Mouse (Mus musculus) liver, embryonic 14.5 days (tissue): ENCODE measurements around the gene Rinl. TPM values are rescaled to one million over a fixed set of nuclear protein-coding genes. Genes with fewer than 3 reads are reported as not detected.

Experiments
- ATAC-seq: fragments of 200-750 bp; cut with Nextera tagmentation; 2 replicates; pipeline ENCODE4 v1.8.0; 2017; ENCODE audit warnings: moderate number of reproducible peaks, mild to moderate bottlenecking, moderate library complexity; ENCODE audit not compliant: insufficient read depth
- DNase-seq, 3 experiments: peaks; one replicate each; pipeline ENCODE4 v3.0.0-alpha.2; 2012 to 2013; ENCODE audit warnings: low read depth in 3 of 3, low spot score in 3 of 3
- H3K27ac ChIP-seq: fragments of 300-500 bp; sonication (generic); 2 replicates; pipeline ENCODE4 v1.5.1; 2014; ENCODE audit warnings: moderate library complexity, mild to moderate bottlenecking, control low read depth, inconsistent platforms
- H3K27me3 ChIP-seq: fragments of 300-500 bp; sonication (generic); 2 replicates; pipeline ENCODE4 v1.6.1; 2014; ENCODE audit warnings: mild to moderate bottlenecking, low read length, moderate library complexity; ENCODE audit not compliant: control insufficient read depth, insufficient read depth
- H3K36me3 ChIP-seq: fragments of 300-500 bp; sonication (generic); replicated peaks from 2 replicates; pipeline ENCODE4 v1.6.1; 2014; ENCODE audit warnings: low read depth; ENCODE audit not compliant: control insufficient read depth, insufficient read depth
- H3K4me1 ChIP-seq, 2 experiments: fragments of 200-500 bp in 1 of 2; fragments of 300-500 bp in 1 of 2; sonication (generic) in 1 of 2; replicated peaks; 2 replicates each; pipeline ENCODE4 v1.6.1; 2012 to 2014; ENCODE audit warnings: antibody characterized with exemption in 1 of 2, inconsistent platforms in 1 of 2, low read length in 1 of 2; ENCODE audit not compliant: control insufficient read depth in 2 of 2, insufficient read depth in 2 of 2
- H3K4me2 ChIP-seq: fragments of 300-500 bp; sonication (generic); 2 replicates; pipeline ENCODE4 v1.6.1; 2014; ENCODE audit warnings: low read depth, mild to moderate bottlenecking, control low read depth, moderate library complexity
- H3K4me3 ChIP-seq, 2 experiments: fragments of 200-500 bp in 1 of 2; fragments of 300-500 bp in 1 of 2; sonication (generic) in 1 of 2; 2 replicates each; pipeline ENCODE4 v1.5.1; 2012 to 2014; ENCODE audit warnings: low read depth in 2 of 2, low read length in 2 of 2, mild to moderate bottlenecking in 2 of 2, control low read depth in 1 of 2, inconsistent platforms in 1 of 2, moderate library complexity in 1 of 2; ENCODE audit not compliant: insufficient read depth in 1 of 2
- H3K9ac ChIP-seq: fragments of 300-500 bp; sonication (generic); replicated peaks from 2 replicates; pipeline ENCODE4 v1.6.1; 2014; ENCODE audit warnings: mild to moderate bottlenecking, control low read depth, moderate library complexity
- H3K9me3 ChIP-seq: fragments of 300-500 bp; sonication (generic); 2 replicates; pipeline ENCODE4 v1.6.1; 2016; ENCODE audit warnings: low read length, mixed read lengths; ENCODE audit not compliant: control insufficient read depth
- CTCF ChIP-seq: IDR thresholded peaks from 2 replicates; pipeline ENCODE4 v1.5.1; 2016; ENCODE audit warnings: antibody characterized with exemption, low read depth, control low read depth
- EP300 ChIP-seq: IDR thresholded peaks from 2 replicates; pipeline ENCODE4 v1.6.1; 2016; ENCODE audit warnings: antibody characterized with exemption, low read depth
- WGBS: fragments of 180-500 bp; shearing (Covaris S2); extraction: QIAGEN DNeasy Blood & Tissue Kit; methylation state at CpG from one replicate; pipeline ENCODE4 v1.1.7; 2014; ENCODE audit not compliant: insufficient replicate concordance; 5-methylcytosine and 5-hydroxymethylcytosine counted together
- polyA plus RNA-seq, 2 experiments: library from polyadenylated mRNA; depleted of rRNA in 1 of 2; stranded (reverse) in 1 of 2; unstranded in 1 of 2; fragments of >200 nt; fragmentation: Nextera tagmentation in 1 of 2; extraction: Ambion mirVana in 1 of 2; gene quantifications; 2 replicates each; pipeline versions ENCODE4 v1.2.1 to v1.2.3; 2012 to 2014

Gene Rinl
- polyA plus RNA-seq (2012; rRNA removed) (4.3 and 4.7 TPM in 2 replicates), polyA plus RNA-seq (2014; fragmentation: Nextera tagmentation; extraction: Ambion mirVana) (4.0 and 4.8 TPM in 2 replicates)

DNA sequence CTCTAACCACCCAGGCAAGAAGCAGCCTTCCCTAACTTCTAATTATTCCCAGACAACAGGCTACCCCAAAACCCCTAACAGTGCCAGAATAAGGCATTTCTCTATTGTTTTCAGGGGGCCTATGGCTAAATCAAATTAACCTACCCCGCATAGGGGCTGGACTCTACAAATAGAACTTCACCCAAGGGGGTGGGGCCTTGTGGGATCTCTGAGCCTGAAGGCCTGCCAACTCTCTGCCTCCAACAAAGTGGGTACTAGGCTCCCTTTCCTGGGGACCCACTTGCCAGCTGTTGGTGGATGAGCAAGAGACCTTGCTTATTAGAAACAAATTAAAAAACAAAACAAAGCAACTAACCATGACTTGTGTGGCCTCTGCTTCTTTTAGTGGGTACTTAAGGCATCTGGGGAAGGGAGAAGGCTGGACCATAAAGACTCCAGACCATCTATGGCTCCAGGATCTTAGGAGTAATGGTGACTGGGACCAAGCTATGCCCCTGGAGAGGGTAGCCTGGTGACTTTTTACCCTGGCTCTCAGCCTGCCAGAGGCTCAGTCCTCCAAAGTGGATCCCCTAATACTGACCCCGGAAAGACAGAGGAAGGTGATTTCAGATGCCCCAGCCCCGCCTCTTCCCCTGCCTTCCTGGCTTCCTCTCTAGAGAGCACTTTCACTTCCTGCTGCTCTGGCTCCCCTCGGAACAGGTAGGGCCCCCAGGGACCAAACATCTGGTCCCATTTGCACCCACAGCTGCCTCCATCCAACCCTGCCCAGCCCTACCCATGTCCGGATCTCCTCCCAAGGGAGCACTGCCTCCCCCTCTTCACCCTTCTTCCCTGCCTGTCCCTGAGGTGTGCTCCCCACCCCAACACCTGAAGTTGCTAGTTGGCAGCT, at the start of gene Rinl:
Gene Rinl (plus strand): TSS at position 663 of the 889 bp plus-strand sequence.
- H3K4me2 ChIP-seq = no peak within 1 kb of the TSS

GRCm38 (mm10) chr7:28739829-28740228, 48.9 kb upstream of the Rinl start:
- TF ChIP-seq CTCF (no peak), EP300 (no peak)
- H3K27ac ChIP-seq = no peak overlapping the region
- no peak overlapping the region for H3K4me3 ChIP-seq
- 84% methylated on average over 21 of the region's 21 CpGs for WGBS
- H3K4me2 ChIP-seq = no peak overlapping the region
- no peak for ATAC-seq
- no peaks in the 10 kb centered on the region for H3K27me3 ChIP-seq
- DNase-seq = no peak
- peaks cover 6 to 13% of the 10 kb centered on the region in 2 experiments for H3K4me1 ChIP-seq
- H3K36me3 ChIP-seq = peaks cover 3% of the 10 kb centered on the region; the same call in 1 of the 2 replicates
- H3K9ac ChIP-seq = no peak overlapping the region
- H3K9me3 ChIP-seq = no peaks in the 10 kb centered on the region

More for the DNA sequence above, at the start of gene Rinl:
- DNase-seq (no peak), ATAC-seq (no peak)
- peaks cover 0 to 3% of the 10 kb centered on the region in 2 experiments; a peak in 1 of 4 replicates for H3K4me1 ChIP-seq
- no peaks in the 10 kb centered on the region for H3K9me3 ChIP-seq
- no peak within 1 kb of the TSS for H3K27ac ChIP-seq
- no peak within 1 kb of the TSS for H3K9ac ChIP-seq
- H3K27me3 ChIP-seq = no peaks in the 10 kb centered on the region
- H3K36me3 ChIP-seq = no peaks in the 10 kb centered on the region
- 38% methylated on average over 5 of the region's 5 CpGs for WGBS
- H3K4me3 ChIP-seq = no peak within 1 kb of the TSS
- TF ChIP-seq CTCF = no peak
- TF ChIP-seq EP300 = no peak

GRCm38 (mm10) chr7:28740949-28741348, 47.8 kb upstream of the Rinl start:
- peak overlapping the region; percentile 59 for H3K27ac ChIP-seq
- DNase-seq (no peak), ATAC-seq (no peak)

GRCm38 (mm10) chr7:28741368-28741708, 47.4 kb upstream of the Rinl start:
- H3K4me2 ChIP-seq = peak overlapping the region; percentile 93
- 2% methylated on average over 13 of the region's 13 CpGs for WGBS
- DNase-seq = no peak

More at GRCm38 (mm10) chr7:28740949-28741348, 47.8 kb upstream of the Rinl start:
- TF ChIP-seq EP300 = no peak
- peak; percentile 21; the same call in 1 of the 2 replicates for TF ChIP-seq CTCF
- Histone ChIP-seq H3K9ac (peak overlapping the region; percentile 94), H3K36me3 (peaks cover 3% of the 10 kb centered on the region), H3K4me1 (peaks cover 6 to 13% of the 10 kb centered on the region in 2 experiments), H3K27me3 (no peaks in the 10 kb centered on the region), H3K9me3 (no peaks in the 10 kb centered on the region), H3K4me2 (peak overlapping the region; percentile 93), H3K4me3 (peak overlapping the region; percentile 77 to 88)
- 29% methylated on average over 9 of the region's 9 CpGs for WGBS

More at GRCm38 (mm10) chr7:28741368-28741708, 47.4 kb upstream of the Rinl start:
- peak; percentile 22 for ATAC-seq
- H3K36me3 ChIP-seq = peaks cover 3% of the 10 kb centered on the region
- peak overlapping the region; percentile 77 to 88 for H3K4me3 ChIP-seq
- no peaks in the 10 kb centered on the region for H3K27me3 ChIP-seq
- H3K9me3 ChIP-seq = no peaks in the 10 kb centered on the region
- TF ChIP-seq CTCF (no peak), EP300 (no peak)
- H3K27ac ChIP-seq = peak overlapping the region; percentile 59
- peak overlapping the region; percentile 94 for H3K9ac ChIP-seq
- peaks cover 6 to 13% of the 10 kb centered on the region in 2 experiments for H3K4me1 ChIP-seq
